Mouse (Mus musculus): ENCODE measurements at regions not wholly inside any gene's neighbourhood (a gene's known extent, or its start where the extent isn't known, plus 50 kb on each side); places are given as distances from the start of the nearest gene placed in this dataset.
A peak's percentile ranks its signal among the peaks of the same experiment; 100 is the strongest.

GRCm38 (mm10) chr3:9373896-9374295, 236.0 kb downstream of the Zfp704 start:
- no peak for DNase-seq

- no peak for DNase-seq
Measured at GRCm38 (mm10) chr3:9370096-9370495, 239.8 kb downstream of the Zfp704 start.

GRCm38 (mm10) chr3:9365791-9366190, 244.1 kb downstream of the Zfp704 start:
- no peak for DNase-seq

DNA sequence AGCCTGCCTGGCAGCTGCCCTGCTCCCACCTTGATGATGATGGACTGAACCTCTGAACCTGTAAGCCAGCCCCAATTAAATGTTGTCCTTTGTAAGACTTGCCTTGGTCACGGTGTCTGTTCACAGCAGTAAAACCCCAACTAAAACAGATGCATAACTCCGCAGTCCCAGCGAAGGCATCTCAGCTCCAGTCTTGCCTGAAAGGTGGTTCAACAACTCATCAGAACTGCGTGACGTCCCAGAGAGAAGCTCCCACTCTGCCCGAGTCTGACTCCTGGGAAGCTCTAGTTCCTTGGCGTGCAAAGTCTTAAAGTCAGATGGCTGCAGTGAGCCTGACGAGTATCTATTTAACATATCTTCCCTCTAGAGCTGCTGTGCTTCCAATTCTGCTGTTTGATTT, 250.7 kb downstream of the Zfp704 start:
- no peak for DNase-seq

- no peak for DNase-seq
Measured at GRCm38 (mm10) chr3:9358111-9358510, 251.8 kb downstream of the Zfp704 start.

- no peak for DNase-seq
Measured at GRCm38 (mm10) chr3:9357639-9358038, 252.2 kb downstream of the Zfp704 start.

DNA sequence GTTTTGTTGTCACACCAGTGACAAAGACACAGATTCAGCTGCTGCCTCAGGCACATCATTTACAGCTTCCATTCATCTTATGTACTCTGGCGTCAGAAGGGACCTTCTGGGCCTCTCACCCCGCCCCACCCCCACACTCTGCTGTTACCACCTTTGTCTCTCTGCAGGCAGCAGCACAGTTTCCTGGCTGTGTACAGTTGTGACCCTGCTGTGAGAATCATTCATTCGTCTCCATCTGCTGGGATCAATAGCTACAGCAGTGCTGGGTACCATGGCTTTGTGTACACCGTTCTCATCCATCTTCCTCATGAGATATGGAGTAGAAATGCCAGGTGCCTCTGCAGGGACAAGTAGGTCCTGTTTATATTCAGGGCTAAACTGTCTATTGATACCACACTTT, 254.0 kb downstream of the Zfp704 start:
- DNase-seq: no peak

DNA sequence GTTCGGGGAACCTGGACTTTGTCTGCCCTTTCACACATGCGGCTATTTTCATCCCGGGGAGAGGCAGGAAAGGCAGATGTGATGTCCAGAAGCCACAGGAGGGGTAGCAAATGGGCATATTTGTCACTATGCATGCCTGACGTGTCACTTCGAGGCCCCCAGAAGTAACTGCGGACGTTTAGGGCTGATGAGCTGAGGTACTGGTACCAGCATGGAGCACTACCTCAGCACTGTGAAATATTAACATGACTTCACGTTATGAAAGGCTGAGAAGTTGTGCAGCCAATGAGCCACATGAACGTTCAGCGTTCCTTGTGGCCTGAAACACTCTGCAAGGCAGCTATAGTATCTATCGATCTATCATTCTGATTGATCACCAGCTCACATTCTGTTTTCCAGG, 255.1 kb downstream of the Zfp704 start:
- DNase-seq: no peak

DNA sequence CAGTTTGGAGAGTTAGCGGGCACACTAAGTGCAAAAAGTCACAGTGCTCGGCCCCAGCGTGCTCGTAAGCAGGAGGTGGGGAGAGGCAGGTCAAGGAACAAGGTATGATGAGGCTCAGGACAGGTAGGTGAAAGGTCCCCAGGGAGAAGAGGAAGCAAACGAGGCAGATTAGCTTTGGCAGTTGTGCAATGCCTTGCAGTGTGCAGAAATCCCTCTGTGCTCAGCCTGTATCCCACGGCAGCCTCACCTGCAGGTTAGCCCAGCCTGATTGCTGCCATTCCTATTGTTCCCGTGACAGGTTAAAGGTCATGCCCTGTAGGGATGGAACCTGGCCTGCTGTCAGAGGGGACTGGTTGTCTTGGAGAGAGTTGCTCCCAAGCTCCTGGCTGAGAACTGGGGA, 257.6 kb downstream of the Zfp704 start:
- no peak for DNase-seq

- no peak for DNase-seq
Measured at GRCm38 (mm10) chr3:9349822-9350221, 260.1 kb downstream of the Zfp704 start.

GRCm38 (mm10) chr3:9347446-9347860, 262.4 kb downstream of the Zfp704 start:
- DNase-seq: peak; percentile 33 to 47

GRCm38 (mm10) chr3:9346857-9347445, 262.9 kb downstream of the Zfp704 start:
- peak; percentile 40 to 54 for DNase-seq

DNA sequence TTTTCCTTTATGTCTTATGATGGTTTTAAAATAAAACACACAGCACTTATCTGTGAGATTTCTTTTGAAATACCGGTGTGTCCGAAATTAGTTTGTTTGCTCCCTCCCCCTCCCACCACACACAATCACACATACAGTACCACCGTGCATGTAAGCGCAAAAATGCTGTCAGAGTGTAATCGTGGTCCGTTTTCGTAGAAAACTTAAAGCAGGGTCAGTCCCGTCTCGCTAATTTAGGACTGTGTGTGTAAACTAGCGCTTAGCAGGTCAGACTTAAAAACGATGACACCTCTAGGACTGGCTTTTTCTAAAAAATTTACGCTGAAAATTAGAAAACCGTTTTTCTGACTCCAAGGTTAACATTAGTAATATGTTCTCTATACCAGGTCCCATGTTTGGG, 263.5 kb downstream of the Zfp704 start:
- DNase-seq: no peak

- DNase-seq: no peak
Measured at GRCm38 (mm10) chr3:9345885-9346284, 264.0 kb downstream of the Zfp704 start.

- DNase-seq: no peak
Measured at GRCm38 (mm10) chr3:9343586-9343985, 266.3 kb downstream of the Zfp704 start.

DNA sequence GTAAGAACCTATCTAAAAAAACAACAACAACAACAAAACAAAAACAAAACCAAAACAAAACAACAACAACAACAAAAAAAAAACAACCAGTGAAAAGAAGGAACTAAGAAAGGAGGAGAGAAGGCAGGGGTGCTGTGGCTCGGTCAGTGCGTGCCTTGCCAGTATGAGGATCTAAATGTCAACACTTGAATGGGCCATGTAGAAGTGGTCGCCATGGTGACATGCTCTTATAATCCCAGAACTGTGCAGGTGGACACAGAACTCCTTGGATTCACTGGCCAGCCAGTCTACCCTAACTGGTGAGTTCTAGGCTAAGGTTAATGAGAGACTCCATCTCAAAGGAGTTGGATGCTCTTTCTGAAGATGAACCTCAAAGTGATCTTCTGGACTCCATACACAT, 267.7 kb downstream of the Zfp704 start:
- no peak for DNase-seq

DNA sequence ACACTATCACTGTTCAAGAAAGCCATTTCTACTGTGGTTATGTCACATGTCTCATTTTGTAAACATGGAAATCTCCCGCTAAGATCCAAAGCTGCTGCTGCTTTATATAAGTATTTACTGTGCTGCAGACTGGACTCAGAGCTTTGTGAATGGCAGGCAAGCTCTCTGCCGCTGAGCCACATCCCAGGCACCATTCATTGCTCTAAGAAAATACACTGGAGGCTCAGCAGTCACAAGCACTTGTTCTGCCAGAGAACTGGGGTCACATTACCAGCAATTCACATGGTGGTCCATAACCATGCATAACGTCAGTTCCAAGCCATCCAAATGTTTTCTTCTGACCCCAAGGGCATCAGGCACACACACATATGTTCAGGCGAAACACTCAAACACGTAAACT, 268.2 kb downstream of the Zfp704 start:
- no peak for DNase-seq

- DNase-seq: no peak
Measured at GRCm38 (mm10) chr3:9341244-9341643, 268.6 kb downstream of the Zfp704 start.

GRCm38 (mm10) chr3:9340788-9341187, 269.1 kb downstream of the Zfp704 start:
- DNase-seq: peak; percentile 30 to 36

- DNase-seq: peak in 1 of 2 experiments; percentile 10
Measured at GRCm38 (mm10) chr3:9340344-9340743, 269.5 kb downstream of the Zfp704 start.

DNA sequence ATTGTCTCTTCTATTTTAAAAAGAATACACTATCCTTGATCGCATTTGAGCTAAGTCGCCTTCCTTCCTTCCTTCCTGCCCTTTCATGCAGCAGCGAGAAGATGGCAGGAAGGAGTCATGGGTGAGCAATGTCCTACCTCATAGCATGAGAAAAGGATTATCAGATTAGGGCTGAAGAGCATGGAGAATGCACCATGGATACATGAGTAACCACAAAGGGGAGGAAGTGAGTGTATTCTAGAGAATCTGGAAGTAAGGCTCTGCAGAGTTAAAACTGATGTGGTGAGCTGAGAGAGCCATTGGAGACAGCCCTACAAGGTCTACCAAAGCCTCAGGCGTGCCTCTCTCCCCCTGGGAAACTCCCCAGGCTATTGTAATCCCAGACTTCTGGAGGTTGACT, 270.2 kb downstream of the Zfp704 start:
- no peak for DNase-seq

GRCm38 (mm10) chr3:9335580-9335979, 274.3 kb downstream of the Zfp704 start:
- DNase-seq: no peak

All from cerebellum, postnatal 25 days (tissue).